Mouse (Mus musculus) MEL (cell line): ENCODE data around the gene Hist1h2af.
A peak's percentile ranks its signal among the peaks of the same experiment; 100 is the strongest.

Source experiments
- CTCF ChIP-seq, 3 experiments: IDR thresholded peaks in 2 of 3; conservative IDR thresholded peaks in 1 of 3; 2 replicates each; pipeline ENCODE4 v1.5.1; 2011 to 2012; ENCODE audit warnings: low read length in 3 of 3, low read depth in 2 of 3, mild to moderate bottlenecking in 2 of 3, improper control_type of control experiment in 1 of 3, inconsistent platforms in 1 of 3, mixed read lengths in 1 of 3, moderate library complexity in 1 of 3; ENCODE audit not compliant: control insufficient read depth in 1 of 3, insufficient read depth in 1 of 3, poor library complexity in 1 of 3, severe bottlenecking in 1 of 3
- KAT2A ChIP-seq: conservative IDR thresholded peaks from 2 replicates; pipeline ENCODE4 v1.6.1; 2012; ENCODE audit warnings: low read depth, low read length, improper control_type of control experiment, inconsistent platforms
- POLR2A ChIP-seq, 2 experiments: IDR thresholded peaks; 2 replicates each; pipeline ENCODE4 v1.6.1; 2011 to 2012; ENCODE audit warnings: low read length in 2 of 2, mild to moderate bottlenecking in 2 of 2, control low read depth in 1 of 2, improper control_type of control experiment in 1 of 2, low read depth in 1 of 2, moderate library complexity in 1 of 2; ENCODE audit not compliant: control insufficient read depth in 1 of 2, insufficient read depth in 1 of 2, poor library complexity in 1 of 2
- POLR2AphosphoS5 ChIP-seq: IDR thresholded peaks from 2 replicates; pipeline ENCODE4 v1.6.1; 2012; ENCODE audit warnings: low read depth, borderline replicate concordance, mild to moderate bottlenecking, inconsistent platforms, low read length, moderate library complexity, mixed read lengths

DNA sequence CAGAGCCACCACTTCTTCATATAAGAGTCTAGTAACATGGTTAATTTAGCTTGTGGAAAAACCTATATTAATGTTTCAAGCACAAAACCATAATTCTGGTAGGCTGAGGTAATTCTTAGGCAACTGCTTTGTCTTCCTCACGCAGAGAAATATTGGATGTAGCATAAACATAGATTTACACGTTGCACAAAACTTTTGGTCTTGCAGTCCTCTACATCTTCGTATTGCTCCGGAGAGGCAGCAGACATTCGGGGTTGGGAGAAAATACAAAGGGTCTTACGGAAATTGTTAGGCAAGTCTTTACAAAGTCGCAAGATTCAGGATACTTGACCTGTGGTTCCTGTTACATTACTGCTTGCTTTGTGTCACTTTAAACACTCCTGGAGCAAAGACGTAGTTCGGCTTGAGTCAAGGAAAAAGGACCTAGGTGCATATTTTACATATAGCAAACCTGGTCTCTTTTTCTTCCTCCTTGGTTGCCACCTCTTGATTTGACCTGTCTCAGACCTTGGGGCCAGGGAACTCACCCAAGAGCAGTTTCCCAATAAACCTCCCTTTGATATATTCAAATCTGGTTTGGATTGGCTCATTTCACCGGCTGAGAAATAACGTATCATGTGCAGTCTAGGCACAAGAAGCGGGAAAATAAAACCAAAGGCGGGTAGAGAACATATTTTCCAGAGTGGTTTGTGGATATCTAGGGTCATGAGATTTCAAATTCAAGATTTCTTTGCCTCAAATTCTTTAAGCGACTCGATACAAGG is 844 bp downstream of the Hist1h2af start:
- no peak for TF ChIP-seq KAT2A
- peak; percentile 86; the same call in 1 of the 2 replicates for TF ChIP-seq POLR2AphosphoS5
- peak; percentile 43 to 51; a peak in 3 of 4 replicates for TF ChIP-seq POLR2A (IDR thresholded peaks at IDR 0.05; ENCODE audit: control insufficient read depth in 1 of 2, insufficient read depth in 1 of 2, low read depth in 1 of 2, low read length in 2 of 2, poor library complexity in 1 of 2)
- no peak for TF ChIP-seq CTCF (IDR thresholded peaks at IDR 0.05 in 2 of 3, conservative IDR thresholded peaks at IDR 0.05 in 1 of 3; ENCODE audit: control insufficient read depth in 1 of 3, insufficient read depth in 1 of 3, low read depth in 2 of 3, low read length in 3 of 3, poor library complexity in 1 of 3, severe bottlenecking in 1 of 3)
